Mouse (Mus musculus) embryonic fibroblast, embryonic 13.5 days (primary cell): ENCODE data around the gene Nrxn1.

Experiments
- CTCF ChIP-seq: IDR thresholded peaks from 2 replicates; pipeline ENCODE4 v1.5.1; 2011; ENCODE audit warnings: mild to moderate bottlenecking, control low read depth, low read length, moderate library complexity, borderline replicate concordance; ENCODE audit not compliant: insufficient read depth
- POLR2A ChIP-seq: IDR thresholded peaks from 2 replicates; pipeline ENCODE4 v1.6.1; 2011; ENCODE audit warnings: low read depth, mild to moderate bottlenecking, control low read depth, low read length, moderate library complexity

- TF ChIP-seq CTCF (no peak), POLR2A (no peak)
Measured at GRCm38 (mm10) chr17:90628469-90628868, 464.4 kb downstream of the Nrxn1 start.
